Mouse (Mus musculus) cerebellum, adult 2 months (tissue): ENCODE data around the gene Smc4. TPM values are rescaled to one million over a fixed set of nuclear protein-coding genes. Genes with fewer than 3 reads are reported as not detected.
A peak's percentile ranks its signal among the peaks of the same experiment; 100 is the strongest.
"Not testable (repeated sequence)": the region's sequence is repeated elsewhere in the genome, so short reads cannot be mapped to it uniquely, and the experiment has no call there.

Source experiments
- DNase-seq, 2 experiments: peaks; one replicate each; pipeline ENCODE4 v3.0.0; 2021
- H3K27ac ChIP-seq: fragments of 200-500 bp; 2 replicates; pipeline ENCODE4 v1.5.1; 2012; ENCODE audit warnings: low read length, control low read depth, inconsistent platforms; ENCODE audit not compliant: insufficient read depth
- H3K27me3 ChIP-seq: fragments of 200-500 bp; 2 replicates; pipeline ENCODE4 v1.6.1; 2012; ENCODE audit warnings: inconsistent platforms, mild to moderate bottlenecking, low read length, moderate library complexity; ENCODE audit not compliant: control insufficient read depth, insufficient read depth
- H3K4me1 ChIP-seq: fragments of 200-500 bp; 2 replicates; pipeline ENCODE4 v1.6.1; 2011; ENCODE audit warnings: low read length; ENCODE audit not compliant: control insufficient read depth, insufficient read depth
- H3K4me3 ChIP-seq: fragments of 200-500 bp; replicated peaks from 2 replicates; pipeline ENCODE3; 2011; ENCODE audit warnings: mild to moderate bottlenecking, low read depth, low read length, control low read depth; ENCODE audit not compliant: insufficient read depth
- CTCF ChIP-seq: fragments of 200-500 bp; IDR thresholded peaks from 2 replicates; pipeline ENCODE4 v1.5.1; 2011; ENCODE audit warnings: low read depth, mild to moderate bottlenecking, control low read depth, low read length, moderate library complexity, borderline replicate concordance; ENCODE audit not compliant: insufficient read depth
- POLR2A ChIP-seq: fragments of 200-500 bp; IDR thresholded peaks from 2 replicates; pipeline ENCODE4 v1.6.1; 2011; ENCODE audit warnings: low read length, control low read depth, borderline replicate concordance; ENCODE audit not compliant: insufficient read depth
- WGBS: fragments of 180-500 bp; shearing (Covaris S2); methylation state at CpG from one replicate; pipeline ENCODE4 v1.1.7; 2018; 5-methylcytosine and 5-hydroxymethylcytosine counted together
- polyA plus RNA-seq: library from polyadenylated mRNA; depleted of rRNA; stranded (reverse); fragments of >200 nt; gene quantifications from 2 replicates; pipeline ENCODE4 v1.2.3, GENCODE M21; 2012

Gene Smc4
- polyA plus RNA-seq, 1 experiment, result 4.8 TPM

GRCm38 (mm10) chr3:69004055-69004436 is 492 bp upstream of the Smc4 start:
- Histone ChIP-seq H3K27ac (peak overlapping the region; percentile 30; the same call in 1 of the 2 replicates), H3K27me3 (no peaks in the 10 kb centered on the region), H3K4me3 (peak overlapping the region; percentile 84), H3K4me1 (no peaks in the 10 kb centered on the region)
- TF ChIP-seq CTCF (no peak), POLR2A (no peak)
- whole genome bisulfite sequencing, result 0% methylated on average over 7 of the region's 7 CpGs
- no peak for DNase-seq

GRCm38 (mm10) chr3:69005338-69006245 is 1.1 kb downstream of the Smc4 start:
- Histone ChIP-seq H3K27ac (no peak overlapping the region), H3K4me1 (no peaks in the 10 kb centered on the region), H3K27me3 (no peaks in the 10 kb centered on the region), H3K4me3 (peak overlapping the region; percentile 84)
- WGBS, result under 1% methylated on average over 70 of the region's 72 CpGs
- DNase-seq, result peak; percentile 44 to 54
- no peak for TF ChIP-seq POLR2A
- no peak for TF ChIP-seq CTCF

GRCm38 (mm10) chr3:69006246-69006760 is 1.8 kb downstream of the Smc4 start:
- no peak for DNase-seq
- Histone ChIP-seq H3K27me3 (no peaks in the 10 kb centered on the region), H3K4me3 (peak overlapping the region; percentile 84), H3K27ac (no peak overlapping the region), H3K4me1 (no peaks in the 10 kb centered on the region)
- no peak for TF ChIP-seq POLR2A
- TF ChIP-seq CTCF, result no peak
- WGBS, result 3% methylated on average over 21 of the region's 21 CpGs

GRCm38 (mm10) chr3:69008873-69009272 is 4.3 kb downstream of the Smc4 start:
- H3K4me1 ChIP-seq, result no peaks in the 10 kb centered on the region
- DNase-seq, result no peak
- H3K4me3 ChIP-seq, result no peak overlapping the region
- 79% methylated on average over 2 of the region's 2 CpGs for WGBS
- no peaks in the 10 kb centered on the region for H3K27me3 ChIP-seq
- TF ChIP-seq CTCF, result no peak
- TF ChIP-seq POLR2A, result no peak
- no peak overlapping the region for H3K27ac ChIP-seq

- WGBS, result 84% methylated on average over 3 of the region's 3 CpGs
- H3K27ac ChIP-seq, result no peak overlapping the region
- DNase-seq, result no peak
- H3K4me1 ChIP-seq, result no peaks in the 10 kb centered on the region
- H3K4me3 ChIP-seq, result no peak overlapping the region
- no peaks in the 10 kb centered on the region for H3K27me3 ChIP-seq
- TF ChIP-seq POLR2A (no peak), CTCF (no peak)
Measured at GRCm38 (mm10) chr3:69017181-69017580, 12.6 kb downstream of the Smc4 start.

GRCm38 (mm10) chr3:69018635-69019034 is 14.1 kb downstream of the Smc4 start:
- 95% methylated on average over 2 of the region's 2 CpGs for WGBS
- H3K4me3 ChIP-seq, DNase-seq: not testable (repeated sequence)

GRCm38 (mm10) chr3:69020285-69020684 is 15.7 kb downstream of the Smc4 start:
- Histone ChIP-seq H3K27me3 (no peaks in the 10 kb centered on the region), H3K4me1 (no peaks in the 10 kb centered on the region), H3K4me3 (no peak overlapping the region), H3K27ac (no peak overlapping the region)
- 82% methylated on average over 2 of the region's 2 CpGs for WGBS
- TF ChIP-seq POLR2A, result no peak
- TF ChIP-seq CTCF, result no peak
- no peak for DNase-seq

More at GRCm38 (mm10) chr3:69018635-69019034, 14.1 kb downstream of the Smc4 start:
- H3K4me1 ChIP-seq, H3K27ac ChIP-seq, H3K27me3 ChIP-seq: not testable (repeated sequence)

GRCm38 (mm10) chr3:69020764-69021163 is 16.2 kb downstream of the Smc4 start:
- TF ChIP-seq CTCF (no peak), POLR2A (no peak)
- H3K4me3 ChIP-seq, result no peak overlapping the region
- H3K27me3 ChIP-seq, result no peaks in the 10 kb centered on the region
- H3K4me1 ChIP-seq, result no peaks in the 10 kb centered on the region
- no peak overlapping the region for H3K27ac ChIP-seq
- DNase-seq, result no peak
